Mouse (Mus musculus) lung, postnatal 0 days (tissue): ENCODE measurements at regions not wholly inside any gene's neighbourhood (a gene's known extent, or its start where the extent isn't known, plus 50 kb on each side); places are given as distances from the start of the nearest gene placed in this dataset.
"Not testable (repeated sequence)": the region's sequence is repeated elsewhere in the genome, so short reads cannot be mapped to it uniquely, and the experiment has no call there.

Experiments used
- ATAC-seq: fragments of 200-750 bp; cut with Nextera tagmentation; 2 replicates; pipeline ENCODE4 v1.8.0; 2017; ENCODE audit warnings: moderate library complexity
- DNase-seq: peaks from one replicate; pipeline ENCODE4 v3.0.0-alpha.2; 2016; ENCODE audit warnings: low spot score
- H3K27ac ChIP-seq: fragments of 300-500 bp; sonication (generic); 2 replicates; pipeline ENCODE4 v1.5.1; 2014; ENCODE audit warnings: antibody characterized with exemption, mild to moderate bottlenecking, low read length, mixed read lengths
- H3K27me3 ChIP-seq: fragments of 300-500 bp; sonication (generic); replicated peaks from 2 replicates; pipeline ENCODE4 v1.6.1; 2014; ENCODE audit warnings: low read length, mixed read lengths; ENCODE audit not compliant: insufficient read depth
- H3K36me3 ChIP-seq: fragments of 300-500 bp; sonication (generic); 2 replicates; pipeline ENCODE4 v1.6.1; 2014; ENCODE audit warnings: low read length, mixed read lengths; ENCODE audit not compliant: insufficient read depth
- H3K4me1 ChIP-seq: fragments of 300-500 bp; sonication (generic); 2 replicates; pipeline ENCODE4 v1.6.1; 2014; ENCODE audit warnings: antibody characterized with exemption, low read depth, low read length, mixed read lengths; ENCODE audit not compliant: insufficient read depth
- H3K4me2 ChIP-seq: fragments of 300-500 bp; sonication (generic); replicated peaks from 2 replicates; pipeline ENCODE4 v1.6.1; 2014; ENCODE audit warnings: low read depth, mild to moderate bottlenecking, low read length, moderate library complexity, mixed read lengths
- H3K4me3 ChIP-seq: fragments of 300-500 bp; sonication (generic); 2 replicates; pipeline ENCODE4 v1.5.1; 2014; ENCODE audit warnings: low read depth, low read length
- H3K9ac ChIP-seq: fragments of 300-500 bp; sonication (generic); replicated peaks from 2 replicates; pipeline ENCODE4 v1.6.1; 2014; ENCODE audit warnings: low read depth, mild to moderate bottlenecking
- H3K9me3 ChIP-seq: fragments of 300-500 bp; sonication (generic); 2 replicates; pipeline ENCODE4 v1.6.1; 2016; ENCODE audit warnings: low read length, mixed read lengths
- CTCF ChIP-seq: IDR thresholded peaks from 2 replicates; pipeline ENCODE4 v1.5.1; 2016; ENCODE audit warnings: antibody characterized with exemption, mild to moderate bottlenecking
- EP300 ChIP-seq: IDR thresholded peaks from 2 replicates; pipeline ENCODE4 v1.6.1; 2016; ENCODE audit warnings: antibody characterized with exemption, mild to moderate bottlenecking, control low read depth
- WGBS: fragments of 180-500 bp; shearing (Covaris S2); extraction: QIAGEN DNeasy Blood & Tissue Kit; methylation state at CpG from one replicate; pipeline ENCODE4 v1.1.7; 2014; 5-methylcytosine and 5-hydroxymethylcytosine counted together

GRCm38 (mm10) chr16:73182776-73183175, 874.7 kb downstream of the Robo1 start:
- H3K36me3 ChIP-seq, result no peaks in the 10 kb centered on the region
- H3K4me3 ChIP-seq, result no peak overlapping the region
- no peak overlapping the region for H3K27ac ChIP-seq
- no peak for ATAC-seq
- no peak overlapping the region for H3K9ac ChIP-seq
- H3K27me3 ChIP-seq, result no peaks in the 10 kb centered on the region
- TF ChIP-seq CTCF, result no peak
- no peak for TF ChIP-seq EP300
- DNase-seq, result no peak
- H3K4me1 ChIP-seq, result no peaks in the 10 kb centered on the region
- no peak overlapping the region for H3K4me2 ChIP-seq
- 76% methylated on average over 5 of the region's 5 CpGs for WGBS
- no peaks in the 10 kb centered on the region for H3K9me3 ChIP-seq

- Histone ChIP-seq H3K9ac (no peak overlapping the region), H3K27ac (no peak overlapping the region), H3K9me3 (no peaks in the 10 kb centered on the region), H3K36me3 (no peaks in the 10 kb centered on the region), H3K27me3 (no peaks in the 10 kb centered on the region), H3K4me1 (no peaks in the 10 kb centered on the region), H3K4me2 (no peak overlapping the region), H3K4me3 (no peak overlapping the region)
- TF ChIP-seq CTCF (no peak), EP300 (no peak)
- 74% methylated on average over 7 of the region's 7 CpGs for WGBS
- DNase-seq (no peak), ATAC-seq (no peak)
Measured at GRCm38 (mm10) chr16:73182258-73182657, 874.2 kb downstream of the Robo1 start.

- no peak for ATAC-seq
- 53% methylated on average over 1 of the region's 2 CpGs for WGBS
- no peaks in the 10 kb centered on the region for H3K36me3 ChIP-seq
- no peaks in the 10 kb centered on the region for H3K27me3 ChIP-seq
- H3K4me2 ChIP-seq, result no peak overlapping the region
- no peaks in the 10 kb centered on the region for H3K9me3 ChIP-seq
- no peak for DNase-seq
- no peak overlapping the region for H3K4me3 ChIP-seq
- TF ChIP-seq EP300 (no peak), CTCF (peak; percentile 57)
- H3K9ac ChIP-seq, result no peak overlapping the region
- no peak overlapping the region for H3K27ac ChIP-seq
- H3K4me1 ChIP-seq, result no peaks in the 10 kb centered on the region
Measured at GRCm38 (mm10) chr16:73155447-73155846, 847.3 kb downstream of the Robo1 start.

GRCm38 (mm10) chr16:73127927-73128326, 819.8 kb downstream of the Robo1 start:
- not testable (repeated sequence) for H3K27ac ChIP-seq, H3K36me3 ChIP-seq, H3K9me3 ChIP-seq, H3K27me3 ChIP-seq, DNase-seq, ATAC-seq, H3K4me2 ChIP-seq, H3K9ac ChIP-seq, H3K4me3 ChIP-seq, H3K4me1 ChIP-seq
- WGBS, result 75% methylated on average over 1 of the region's 1 CpGs

- Histone ChIP-seq H3K9me3 (no peaks in the 10 kb centered on the region), H3K36me3 (no peaks in the 10 kb centered on the region), H3K4me1 (no peaks in the 10 kb centered on the region), H3K9ac (no peak overlapping the region), H3K27me3 (no peaks in the 10 kb centered on the region), H3K4me3 (no peak overlapping the region), H3K4me2 (no peak overlapping the region), H3K27ac (no peak overlapping the region)
- no peak for DNase-seq
- TF ChIP-seq CTCF (no peak), EP300 (no peak)
- no peak for ATAC-seq
Measured at GRCm38 (mm10) chr16:73120568-73120967, 812.5 kb downstream of the Robo1 start.

- H3K4me3 ChIP-seq, result no peak overlapping the region
- TF ChIP-seq CTCF (no peak), EP300 (no peak)
- 45% methylated on average over 2 of the region's 2 CpGs for WGBS
- no peaks in the 10 kb centered on the region for H3K4me1 ChIP-seq
- DNase-seq (no peak), ATAC-seq (no peak)
- H3K27me3 ChIP-seq, result no peaks in the 10 kb centered on the region
- no peaks in the 10 kb centered on the region for H3K36me3 ChIP-seq
- no peak overlapping the region for H3K27ac ChIP-seq
- no peak overlapping the region for H3K4me2 ChIP-seq
- no peaks in the 10 kb centered on the region for H3K9me3 ChIP-seq
- H3K9ac ChIP-seq, result no peak overlapping the region
Measured at GRCm38 (mm10) chr16:73117338-73117737, 809.2 kb downstream of the Robo1 start.

GRCm38 (mm10) chr16:73108021-73108452, 799.9 kb downstream of the Robo1 start:
- Histone ChIP-seq H3K9me3 (no peaks in the 10 kb centered on the region), H3K4me1 (no peaks in the 10 kb centered on the region), H3K4me3 (no peak overlapping the region), H3K9ac (no peak overlapping the region), H3K27me3 (no peaks in the 10 kb centered on the region), H3K4me2 (no peak overlapping the region), H3K36me3 (no peaks in the 10 kb centered on the region), H3K27ac (no peak overlapping the region)
- WGBS, result 81% methylated on average over 7 of the region's 7 CpGs
- ATAC-seq, result no peak
- DNase-seq, result no peak
- no peak for TF ChIP-seq CTCF
- TF ChIP-seq EP300, result no peak
